In genomic region chr11:116554171-116554878, GRCm38 (mm10) we compare ENCODE assay signal across 8 mouse cellular contexts. TPM values are rescaled to one million over a fixed set of nuclear protein-coding genes. Genes with fewer than 3 reads are reported as not detected.
DNase-seq lines count a peak whose midpoint lies in the region; ATAC-seq lines count a peak whose summit lies in the region.

No protein-coding gene starts in this region.

- peak; percentile 58 for DNase-seq in cerebellum, adult 8-10 months
- DNase-seq in cerebellum, adult 11-12 months, result no peak
- peak; percentile 72 for DNase-seq in 416B (ENCODE audit: low read depth)
- peak; percentile 32 for DNase-seq in brain, embryonic 18.5 days (ENCODE audit: low read depth, low spot score)
- peak; percentile 57 to 67 for DNase-seq in heart, postnatal 10 days
- peak; percentile 59 for DNase-seq in lung, postnatal 10 days
- no peak for DNase-seq in layer of hippocampus, adult 9-11 months

- 38% methylated on average over 12 of the region's 12 CpGs for WGBS in stomach, embryonic 14.5 days

- H3K9ac ChIP-seq in stomach, embryonic 14.5 days (replicated peaks; ENCODE audit: low read depth, low read length), result no peak overlapping the region

- H3K27ac ChIP-seq in stomach, embryonic 14.5 days (ENCODE audit: low read length), result no peak overlapping the region

- H3K4me1 ChIP-seq in stomach, embryonic 14.5 days (ENCODE audit: control insufficient read depth, insufficient read depth, low read length), result peaks cover 22% of the 10 kb centered on the region

- H3K9me3 ChIP-seq in stomach, embryonic 14.5 days (ENCODE audit: control insufficient read depth, low read depth, low read length), result no peaks in the 10 kb centered on the region

- no peaks in the 10 kb centered on the region for H3K36me3 ChIP-seq in stomach, embryonic 14.5 days (ENCODE audit: control insufficient read depth, insufficient read depth, low read length)

- 0 out of 2 replicates have a peak, but pooled peaks have one; percentile 28 for ATAC-seq in stomach, embryonic 14.5 days (ENCODE audit: insufficient number of reproducible peaks, insufficient read depth, low FRiP score, low read depth)

- H3K27me3 ChIP-seq in stomach, embryonic 14.5 days (ENCODE audit: control insufficient read depth, insufficient read depth, low read length), result no peaks in the 10 kb centered on the region

- H3K4me3 ChIP-seq in stomach, embryonic 14.5 days (ENCODE audit: low read depth, low read length), result no peak overlapping the region

- intact Hi-C loops in heart, postnatal 10 days (cut with DNase I), result loop anchor here (1.0 to 10.0 kb wide), 3 partner anchors 33 to 250 kb away; partner anchors contain the start of genes Aanat and Rhbdf2

- no peak overlapping the region for H3K4me2 ChIP-seq in stomach, embryonic 14.5 days (replicated peaks; ENCODE audit: low read depth, low read length)

RNA-seq across cellular contexts. Expression of gene Sphk1, which starts 23.6 kb away (rescaled TPM):
- 1 to 10 TPM; 2.5 to 3.9 TPM for total RNA-seq in heart, postnatal 10 days (2021)
- 11.5 and 13.0 TPM in 2 replicates for polyA plus RNA-seq in stomach, embryonic 14.5 days (2014; fragmentation: Nextera tagmentation; extraction: Ambion mirVana)

RNA-seq across cellular contexts. Expression of gene Ube2o, which starts 26.9 kb away (rescaled TPM):
- 10 to 100 TPM; 28.5 to 33.7 TPM for total RNA-seq in heart, postnatal 10 days (2021)
- 10.1 and 11.4 TPM in 2 replicates for polyA plus RNA-seq in stomach, embryonic 14.5 days (2014; fragmentation: Nextera tagmentation; extraction: Ambion mirVana)

RNA-seq across cellular contexts. Expression of gene Aanat, which starts 31.9 kb away (rescaled TPM):
- total RNA-seq in heart, postnatal 10 days (2021), result not detected
- not detected in 2 replicates for polyA plus RNA-seq in stomach, embryonic 14.5 days (2014; fragmentation: Nextera tagmentation; extraction: Ambion mirVana)

Comparison
In these comparisons a context has a peak if more than half of its experiments do, and no peak if none do; other contexts are left out.
1. DNase-seq: peak in cerebellum, adult 8-10 months (single experiment), 416B (single experiment), brain, embryonic 18.5 days (single experiment), heart, postnatal 10 days (2 of 2) and lung, postnatal 10 days (single experiment); none in cerebellum, adult 11-12 months (single experiment) and layer of hippocampus, adult 9-11 months (single experiment).